Mouse (Mus musculus) heart, adult 2 months (tissue): ENCODE measurements at regions not wholly inside any gene's neighbourhood (a gene's known extent, or its start where the extent isn't known, plus 50 kb on each side); places are given as distances from the start of the nearest gene placed in this dataset.

ENCODE experiments used
- DNase-seq, 2 experiments: peaks; one replicate each; pipeline ENCODE4 v3.0.0; 2021
- H3K27ac ChIP-seq: fragments of 200-600 bp; 2 replicates; pipeline ENCODE4 v1.8.1; 2022
- H3K27me3 ChIP-seq: fragments of 200-500 bp; 2 replicates; pipeline ENCODE4 v1.6.1; 2012; ENCODE audit warnings: mild to moderate bottlenecking, low read length, inconsistent platforms, mixed read lengths; ENCODE audit not compliant: control insufficient read depth, insufficient read depth
- H3K36me3 ChIP-seq: fragments of 200-500 bp; 2 replicates; pipeline ENCODE4 v1.6.1; 2012; ENCODE audit warnings: low read length, inconsistent platforms; ENCODE audit not compliant: control insufficient read depth, insufficient read depth
- H3K4me1 ChIP-seq: fragments of 200-500 bp; 2 replicates; pipeline ENCODE4 v1.6.1; 2011; ENCODE audit warnings: low read length; ENCODE audit not compliant: control insufficient read depth, insufficient read depth
- H3K4me3 ChIP-seq: fragments of 200-600 bp; 2 replicates; pipeline ENCODE4 v1.8.1; 2022
- H3K79me2 ChIP-seq: fragments of 200-500 bp; replicated peaks from 2 replicates; pipeline ENCODE4 v1.6.1; 2012; ENCODE audit warnings: mild to moderate bottlenecking, inconsistent platforms, low read length, moderate library complexity, mixed read lengths; ENCODE audit not compliant: control insufficient read depth, insufficient read depth
- H3K9ac ChIP-seq: fragments of 200-500 bp; 2 replicates; pipeline ENCODE4 v1.6.1; 2012; ENCODE audit warnings: low read depth, mild to moderate bottlenecking, control low read depth, inconsistent platforms, low read length, mixed read lengths
- CTCF ChIP-seq: fragments of 200-600 bp; IDR thresholded peaks from 2 replicates; pipeline ENCODE4 v1.8.1; 2022; ENCODE audit warnings: antibody characterized with exemption, mild to moderate bottlenecking, moderate library complexity
- EP300 ChIP-seq: fragments of 200-500 bp; IDR thresholded peaks from 2 replicates; pipeline ENCODE4 v1.6.1; 2011; ENCODE audit warnings: low read depth, low read length, control low read depth; ENCODE audit not compliant: insufficient read depth
- POLR2A ChIP-seq: fragments of 200-500 bp; IDR thresholded peaks from 2 replicates; pipeline ENCODE4 v1.6.1; 2011; ENCODE audit warnings: mild to moderate bottlenecking, low read depth, low read length, control low read depth; ENCODE audit not compliant: insufficient read depth
- WGBS: fragments of 180-500 bp; shearing (Covaris S2); methylation state at CpG from one replicate; pipeline ENCODE4 v1.1.7; 2018; 5-methylcytosine and 5-hydroxymethylcytosine counted together
- intact Hi-C: fragments of 180-260 bp; cut with DNase I; formaldehyde crosslinking; loops from one replicate; pipeline ENCODE4 v1.15.1; 2025

GRCm38 (mm10) chr4:83990126-83990989, 465.0 kb downstream of the Ccdc171 start:
- Histone ChIP-seq H3K27me3 (no peaks in the 10 kb centered on the region), H3K4me1 (no peaks in the 10 kb centered on the region; the same call in 1 of the 2 replicates), H3K4me3 (no peak overlapping the region), H3K9ac (no peak overlapping the region), H3K27ac (no peak overlapping the region), H3K36me3 (no peaks in the 10 kb centered on the region), H3K79me2 (no peaks in the 10 kb centered on the region)
- DNase-seq, result no peak
- 56% methylated on average over 13 of the region's 13 CpGs for WGBS
- TF ChIP-seq EP300 (no peak), CTCF (no peak), POLR2A (no peak)
- intact Hi-C loops, result no loop called here

GRCm38 (mm10) chr4:83991195-83991594, 465.9 kb downstream of the Ccdc171 start:
- Histone ChIP-seq H3K27ac (no peak overlapping the region), H3K4me1 (no peaks in the 10 kb centered on the region; the same call in 1 of the 2 replicates)

GRCm38 (mm10) chr4:83997079-83997478, 471.7 kb downstream of the Ccdc171 start:
- Histone ChIP-seq H3K27ac (no peak overlapping the region), H3K4me1 (no peaks in the 10 kb centered on the region), H3K27me3 (no peaks in the 10 kb centered on the region), H3K79me2 (no peaks in the 10 kb centered on the region), H3K9ac (no peak overlapping the region), H3K4me3 (no peak overlapping the region), H3K36me3 (no peaks in the 10 kb centered on the region)
- TF ChIP-seq EP300 (no peak), CTCF (no peak), POLR2A (no peak)
- intact Hi-C loops, result no loop called here
- WGBS, result 58% methylated on average over 4 of the region's 4 CpGs
- DNase-seq, result no peak

More at GRCm38 (mm10) chr4:83991195-83991594, 465.9 kb downstream of the Ccdc171 start:
- Histone ChIP-seq H3K27me3 (no peaks in the 10 kb centered on the region), H3K9ac (no peak overlapping the region), H3K36me3 (no peaks in the 10 kb centered on the region), H3K79me2 (no peaks in the 10 kb centered on the region), H3K4me3 (no peak overlapping the region)
- intact Hi-C loops, result no loop called here
- DNase-seq, result no peak
- 32% methylated on average over 4 of the region's 4 CpGs for WGBS
- TF ChIP-seq CTCF (no peak), POLR2A (no peak), EP300 (no peak)

GRCm38 (mm10) chr4:84001645-84002044, 476.3 kb downstream of the Ccdc171 start:
- no peaks in the 10 kb centered on the region for H3K36me3 ChIP-seq
- no peaks in the 10 kb centered on the region for H3K27me3 ChIP-seq
- 85% methylated on average over 7 of the region's 7 CpGs for WGBS
- intact Hi-C loops, result no loop called here
- no peak for TF ChIP-seq EP300
- TF ChIP-seq POLR2A, result no peak
- TF ChIP-seq CTCF, result no peak
- no peaks in the 10 kb centered on the region for H3K79me2 ChIP-seq
- no peak overlapping the region for H3K9ac ChIP-seq
- no peak overlapping the region for H3K4me3 ChIP-seq
- DNase-seq, result no peak
- H3K4me1 ChIP-seq, result peaks cover 2% of the 10 kb centered on the region; the same call in 1 of the 2 replicates
- no peak overlapping the region for H3K27ac ChIP-seq

- Histone ChIP-seq H3K4me3 (no peak overlapping the region), H3K79me2 (no peaks in the 10 kb centered on the region), H3K4me1 (peaks cover 2% of the 10 kb centered on the region; the same call in 1 of the 2 replicates), H3K27me3 (no peaks in the 10 kb centered on the region), H3K36me3 (no peaks in the 10 kb centered on the region), H3K9ac (no peak overlapping the region), H3K27ac (no peak overlapping the region)
- 71% methylated on average over 7 of the region's 7 CpGs for WGBS
- TF ChIP-seq CTCF (no peak), EP300 (no peak), POLR2A (no peak)
- DNase-seq, result no peak
- intact Hi-C loops, result no loop called here
These were observed 478.9 kb downstream of the Ccdc171 start for GRCm38 (mm10) chr4:84004055-84004778.

- H3K27me3 ChIP-seq, result no peaks in the 10 kb centered on the region
- 90% methylated on average over 10 of the region's 10 CpGs for WGBS
- H3K36me3 ChIP-seq, result no peaks in the 10 kb centered on the region
- H3K27ac ChIP-seq, result no peak overlapping the region
- intact Hi-C loops, result no loop called here
- no peak overlapping the region for H3K4me3 ChIP-seq
- peaks cover 2% of the 10 kb centered on the region; the same call in 1 of the 2 replicates for H3K4me1 ChIP-seq
- TF ChIP-seq POLR2A (no peak), EP300 (no peak), CTCF (no peak)
- DNase-seq, result no peak
- H3K79me2 ChIP-seq, result no peaks in the 10 kb centered on the region
- H3K9ac ChIP-seq, result no peak overlapping the region
These were observed 479.5 kb downstream of the Ccdc171 start for GRCm38 (mm10) chr4:84004786-84005382.
